Mouse (Mus musculus): ENCODE data around the gene Gal.

- TF ChIP-seq CTCF (IDR thresholded peaks at IDR 0.05; ENCODE audit: extremely low read depth, insufficient read length, insufficient replicate concordance, low read depth, low read length): no peak
- TF ChIP-seq POLR2A (IDR thresholded peaks at IDR 0.05; ENCODE audit: low read depth, low read length): no peak
Observed at GRCm38 (mm10) chr19:3441092-3441491, 26.7 kb upstream of the Gal start.
